Mouse (Mus musculus) stomach, embryonic 16.5 days (tissue): ENCODE results near the gene Lypd1. TPM values are rescaled to one million over a fixed set of nuclear protein-coding genes. Genes with fewer than 3 reads are reported as not detected.

ENCODE experiments used
- ATAC-seq: fragments of 200-750 bp; cut with Nextera tagmentation; 2 replicates; pipeline ENCODE4 v1.8.0; 2017; ENCODE audit warnings: moderate number of reproducible peaks, moderate TSS enrichment; ENCODE audit not compliant: insufficient read depth, low FRiP score
- H3K27ac ChIP-seq: fragments of 300-500 bp; sonication (generic); 2 replicates; pipeline ENCODE4 v1.5.1; 2014; ENCODE audit warnings: low read length
- H3K27me3 ChIP-seq: fragments of 300-500 bp; sonication (generic); 2 replicates; pipeline ENCODE4 v1.6.1; 2014; ENCODE audit warnings: low read length, control low read depth, mixed read lengths; ENCODE audit not compliant: control insufficient read depth, insufficient read depth
- H3K36me3 ChIP-seq: fragments of 300-500 bp; sonication (generic); 2 replicates; pipeline ENCODE4 v1.6.1; 2014; ENCODE audit warnings: low read length; ENCODE audit not compliant: control insufficient read depth, insufficient read depth
- H3K4me1 ChIP-seq: fragments of 300-500 bp; sonication (generic); 2 replicates; pipeline ENCODE4 v1.6.1; 2014; ENCODE audit warnings: low read length, control low read depth, mixed read lengths; ENCODE audit not compliant: control insufficient read depth, insufficient read depth
- H3K4me2 ChIP-seq: fragments of 300-500 bp; sonication (generic); 2 replicates; pipeline ENCODE4 v1.6.1; 2014; ENCODE audit warnings: low read depth, low read length, mixed read lengths
- H3K4me3 ChIP-seq: fragments of 300-500 bp; sonication (generic); replicated peaks from 2 replicates; pipeline ENCODE4 v1.5.1; 2014; ENCODE audit warnings: mild to moderate bottlenecking, low read length
- H3K9ac ChIP-seq: fragments of 300-500 bp; sonication (generic); 2 replicates; pipeline ENCODE4 v1.6.1; 2014; ENCODE audit warnings: low read length
- H3K9me3 ChIP-seq: fragments of 300-500 bp; sonication (generic); replicated peaks from 2 replicates; pipeline ENCODE4 v1.6.1; 2016; ENCODE audit warnings: low read length, control low read depth; ENCODE audit not compliant: control insufficient read depth
- WGBS: fragments of 180-500 bp; shearing (Covaris S2); extraction: QIAGEN DNeasy Blood & Tissue Kit; methylation state at CpG from one replicate; pipeline ENCODE4 v1.1.7; 2014; 5-methylcytosine and 5-hydroxymethylcytosine counted together
- polyA plus RNA-seq: library from polyadenylated mRNA; unstranded; fragments of >200 nt; fragmentation: Nextera tagmentation; extraction: Ambion mirVana; gene quantifications from 2 replicates; pipeline ENCODE4 v1.2.1, GENCODE M21; 2015

Lypd1 gene
- polyA plus RNA-seq, 1 experiment from 2014 or later = 1.7 TPM

DNA sequence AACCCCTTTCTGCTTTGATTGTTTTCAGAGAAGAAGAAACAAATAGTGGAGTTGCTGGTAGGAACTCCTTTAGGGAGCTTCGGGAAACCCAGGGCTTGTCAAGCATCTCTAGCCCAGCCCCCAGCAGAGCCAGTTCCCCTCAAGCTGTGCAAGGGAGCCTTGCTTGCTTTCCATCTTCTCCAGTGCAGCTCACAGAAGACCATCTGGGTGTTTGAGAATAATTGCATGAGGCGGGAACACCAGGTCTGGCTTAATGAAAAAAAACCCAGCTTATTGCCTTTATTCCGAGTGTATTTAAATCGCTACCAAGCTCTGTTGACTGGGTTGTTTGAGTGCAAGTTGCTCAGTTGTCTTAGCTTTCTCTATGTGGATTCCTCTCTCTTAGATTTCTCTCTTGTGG is 89.3 kb downstream of the Lypd1 start:
- no peak for ATAC-seq
- 81% methylated on average over 4 of the region's 4 CpGs for WGBS
- Histone ChIP-seq H3K9ac (no peak overlapping the region), H3K27me3 (no peaks in the 10 kb centered on the region), H3K27ac (no peak overlapping the region), H3K36me3 (no peaks in the 10 kb centered on the region), H3K4me2 (no peak overlapping the region), H3K4me3 (no peak overlapping the region), H3K4me1 (peaks cover 3% of the 10 kb centered on the region; the same call in 1 of the 2 replicates), H3K9me3 (no peaks in the 10 kb centered on the region)

DNA sequence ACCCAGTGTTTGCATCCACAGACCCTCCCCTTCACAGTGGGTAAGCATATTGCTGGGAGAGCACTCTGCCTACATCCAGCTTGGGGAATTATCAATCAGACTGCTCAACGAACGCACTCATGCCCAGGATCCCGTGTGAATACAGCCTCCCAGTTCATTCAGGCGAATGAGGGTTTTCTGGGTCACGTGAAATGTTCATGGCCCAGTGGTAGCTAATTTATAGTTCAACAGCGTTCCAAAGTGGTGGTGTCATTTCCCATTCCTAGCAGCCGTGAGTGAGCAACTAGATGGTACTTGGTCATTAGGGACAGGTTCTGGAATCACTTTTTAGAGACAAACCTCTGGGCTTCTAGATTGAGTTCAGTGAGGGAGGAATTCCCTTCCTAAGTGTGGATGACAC is 91.8 kb downstream of the Lypd1 start:
- Histone ChIP-seq H3K27ac (no peak overlapping the region), H3K27me3 (no peaks in the 10 kb centered on the region), H3K4me3 (no peak overlapping the region), H3K9ac (no peak overlapping the region), H3K4me1 (peaks cover 3% of the 10 kb centered on the region; the same call in 1 of the 2 replicates), H3K36me3 (no peaks in the 10 kb centered on the region), H3K9me3 (no peaks in the 10 kb centered on the region), H3K4me2 (no peak overlapping the region)
- 91% methylated on average over 7 of the region's 7 CpGs for WGBS
- ATAC-seq = no peak

Other genes starting within 250 kb of the Lypd1 start
- 7.9 and 11.8 TPM in 2 replicates for gene Gpr39, start 236.1 kb downstream of the Lypd1 start, polyA plus RNA-seq